Mouse (Mus musculus): ENCODE measurements around the gene Iqch. TPM values are rescaled to one million over a fixed set of nuclear protein-coding genes. Genes with fewer than 3 reads are reported as not detected.

Gene Iqch
- polyA plus RNA-seq, 1 experiment from 2014 or later, result 0.22 TPM

DNA sequence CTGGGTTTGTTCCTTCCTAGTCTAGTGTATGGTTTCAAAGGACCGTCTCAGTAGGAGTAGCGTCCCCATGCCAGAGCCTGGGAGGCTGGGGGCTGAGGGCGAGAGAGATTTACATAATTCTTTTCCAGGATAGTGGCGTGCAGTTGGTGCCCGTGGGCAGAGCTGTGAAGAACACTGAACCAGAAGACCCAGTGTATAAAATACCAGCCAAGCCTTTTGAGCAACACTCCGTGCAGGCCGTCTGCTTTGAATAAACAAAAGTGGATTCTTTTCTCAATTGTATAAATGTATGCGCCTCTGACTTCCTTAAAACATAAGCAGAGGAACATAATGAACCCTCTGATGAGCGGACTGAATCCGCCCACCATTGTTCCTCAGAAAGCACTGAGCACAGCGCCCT lies 30.6 kb upstream of the Iqch start:
- Histone ChIP-seq H3K4me3 (no peak overlapping the region), H3K27ac (replicated peaks) (no peak overlapping the region), H3K9me3 (no peaks in the 10 kb centered on the region), H3K4me2 (no peak overlapping the region), H3K36me3 (peaks cover 20% of the 10 kb centered on the region), H3K9ac (no peak overlapping the region), H3K4me1 (replicated peaks) (no peaks in the 10 kb centered on the region), H3K27me3 (no peaks in the 10 kb centered on the region)
- ATAC-seq (ENCODE audit: low FRiP score, low read depth), result no peak
- WGBS, result 30% methylated on average over 11 of the region's 11 CpGs

GRCm38 (mm10) chr9:63632045-63632444 lies 29.8 kb upstream of the Iqch start:
- no peaks in the 10 kb centered on the region for H3K4me1 ChIP-seq (replicated peaks)
- 53% methylated on average over 4 of the region's 4 CpGs for WGBS
- H3K4me3 ChIP-seq, result no peak overlapping the region
- H3K9ac ChIP-seq, result no peak overlapping the region
- no peaks in the 10 kb centered on the region for H3K27me3 ChIP-seq
- H3K9me3 ChIP-seq, result no peaks in the 10 kb centered on the region
- H3K36me3 ChIP-seq, result peaks cover 25% of the 10 kb centered on the region
- no peak overlapping the region for H3K4me2 ChIP-seq
- ATAC-seq (ENCODE audit: low FRiP score, low read depth), result no peak
- no peak overlapping the region for H3K27ac ChIP-seq (replicated peaks)

DNA sequence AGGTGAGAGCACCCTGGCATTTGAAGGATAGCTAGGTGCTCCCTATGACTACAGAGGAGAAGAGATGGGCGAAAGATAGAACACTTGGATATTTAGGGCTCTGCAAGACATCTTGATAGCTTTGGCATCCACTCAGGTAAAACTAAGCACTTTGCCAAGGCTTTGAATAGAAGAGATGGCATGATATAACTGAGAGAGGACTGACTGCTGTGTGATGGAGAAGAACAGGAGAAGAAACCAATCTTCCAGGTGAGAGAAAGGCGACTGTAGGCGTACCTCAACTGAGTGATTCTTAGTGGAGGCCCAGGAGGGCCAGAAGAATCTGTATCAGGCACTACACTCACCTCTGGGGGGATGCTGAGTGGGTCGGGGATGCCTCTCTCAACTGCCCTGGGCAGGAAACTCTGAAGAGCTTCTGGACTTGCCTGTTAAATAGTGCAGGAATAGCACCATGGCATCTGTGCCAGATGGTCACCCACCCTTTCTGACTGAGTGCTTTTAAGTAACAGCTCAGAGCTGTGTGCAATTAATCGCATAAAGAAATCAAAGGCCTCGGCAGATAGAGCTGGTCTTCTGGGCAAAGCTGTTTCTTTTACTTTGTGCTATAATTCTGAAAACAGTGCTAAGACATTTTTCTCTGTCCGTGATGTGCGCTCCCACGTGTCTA lies 22.9 kb upstream of the Iqch start:
- no peak overlapping the region for H3K4me3 ChIP-seq
- whole genome bisulfite sequencing, result 90% methylated on average over 9 of the region's 9 CpGs

GRCm38 (mm10) chr9:63623895-63624569 lies 21.7 kb upstream of the Iqch start:
- Histone ChIP-seq H3K27ac (replicated peaks) (no peak overlapping the region), H3K36me3 (peaks cover 18% of the 10 kb centered on the region; the same call in 1 of the 2 replicates), H3K4me2 (no peak overlapping the region), H3K27me3 (no peaks in the 10 kb centered on the region), H3K4me1 (replicated peaks) (no peaks in the 10 kb centered on the region), H3K9ac (no peak overlapping the region), H3K9me3 (no peaks in the 10 kb centered on the region), H3K4me3 (no peak overlapping the region)
- WGBS, result 83% methylated on average over 15 of the region's 15 CpGs
- ATAC-seq (ENCODE audit: low FRiP score, low read depth), result no peak

More for the DNA sequence above, 22.9 kb upstream of the Iqch start:
- no peak for ATAC-seq (ENCODE audit: low FRiP score, low read depth)
- H3K27me3 ChIP-seq, result no peaks in the 10 kb centered on the region
- H3K9me3 ChIP-seq, result no peaks in the 10 kb centered on the region
- no peak overlapping the region for H3K9ac ChIP-seq
- H3K36me3 ChIP-seq, result peaks cover 20% of the 10 kb centered on the region
- no peaks in the 10 kb centered on the region for H3K4me1 ChIP-seq (replicated peaks)
- H3K4me2 ChIP-seq, result no peak overlapping the region
- H3K27ac ChIP-seq (replicated peaks), result no peak overlapping the region

DNA sequence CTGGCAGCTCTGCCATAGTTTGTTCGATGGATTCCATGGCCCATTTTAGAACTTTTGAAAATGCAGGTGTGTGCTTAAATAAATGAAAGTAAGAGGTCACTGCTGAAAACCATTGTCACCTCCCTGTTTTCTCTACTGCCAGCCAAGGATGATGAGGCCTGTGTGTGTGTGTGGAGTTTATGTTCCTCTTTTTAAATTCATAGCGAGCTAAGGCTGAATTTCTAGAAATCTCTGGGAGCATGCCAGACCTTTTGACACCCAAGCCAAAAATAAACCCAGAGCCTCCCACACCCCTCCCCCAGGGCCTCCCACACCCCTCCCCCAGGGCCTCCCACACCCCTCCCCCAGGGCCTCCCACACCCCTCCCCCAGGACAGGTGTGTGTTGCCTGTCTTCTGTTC lies 15.7 kb upstream of the Iqch start:
- Histone ChIP-seq H3K36me3 (peaks cover 29% of the 10 kb centered on the region), H3K27ac (replicated peaks) (no peak overlapping the region), H3K9me3 (no peaks in the 10 kb centered on the region), H3K9ac (no peak overlapping the region), H3K4me2 (no peak overlapping the region), H3K4me3 (no peak overlapping the region), H3K27me3 (no peaks in the 10 kb centered on the region), H3K4me1 (replicated peaks) (peaks cover 10% of the 10 kb centered on the region)
- no peak for ATAC-seq (ENCODE audit: low FRiP score, low read depth)
- 99% methylated on average over 2 of the region's 2 CpGs for WGBS

GRCm38 (mm10) chr9:63614018-63614985 lies 12.0 kb upstream of the Iqch start:
- H3K9me3 ChIP-seq, result no peaks in the 10 kb centered on the region
- ATAC-seq (ENCODE audit: low FRiP score, low read depth), result no peak
- 86% methylated on average over 11 of the region's 11 CpGs for WGBS

DNA sequence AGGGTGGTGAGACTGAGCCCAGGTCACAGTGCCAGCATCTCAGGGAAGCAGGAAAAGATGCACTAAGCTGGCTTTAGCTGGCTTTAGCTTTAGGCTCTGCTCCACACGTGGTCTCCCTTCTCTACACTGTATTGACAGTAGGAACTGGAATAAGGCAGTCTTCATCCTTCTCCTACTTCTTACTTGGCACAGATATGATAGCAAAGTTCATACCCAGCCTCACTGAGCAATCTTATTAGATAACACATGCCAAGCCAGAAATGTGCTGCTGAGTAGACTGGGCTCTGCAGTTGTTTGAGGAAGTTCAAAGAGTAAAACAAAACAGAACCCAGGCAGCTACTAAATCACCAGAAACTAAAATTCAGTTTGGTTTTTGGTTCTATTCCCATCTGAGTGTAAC lies 11.3 kb upstream of the Iqch start:
- Histone ChIP-seq H3K4me3 (no peak overlapping the region), H3K4me1 (replicated peaks) (peaks cover 32% of the 10 kb centered on the region), H3K9ac (no peak overlapping the region), H3K27me3 (no peaks in the 10 kb centered on the region), H3K9me3 (no peaks in the 10 kb centered on the region), H3K36me3 (peaks cover 18% of the 10 kb centered on the region), H3K4me2 (0 out of 2 replicates have a peak overlapping the region, but pooled peaks have one; percentile 11), H3K27ac (replicated peaks) (no peak overlapping the region)
- ATAC-seq (ENCODE audit: low FRiP score, low read depth), result 0 out of 2 replicates have a peak, but pooled peaks have one; percentile 8
- 31% methylated on average over 1 of the region's 1 CpGs for WGBS

More at GRCm38 (mm10) chr9:63614018-63614985, 12.0 kb upstream of the Iqch start:
- no peaks in the 10 kb centered on the region for H3K27me3 ChIP-seq
- H3K4me3 ChIP-seq, result no peak overlapping the region
- H3K4me2 ChIP-seq, result no peak overlapping the region
- no peak overlapping the region for H3K9ac ChIP-seq
- peaks cover 26% of the 10 kb centered on the region for H3K36me3 ChIP-seq
- H3K27ac ChIP-seq (replicated peaks), result no peak overlapping the region
- H3K4me1 ChIP-seq (replicated peaks), result peaks cover 32% of the 10 kb centered on the region

- H3K27me3 ChIP-seq, result no peaks in the 10 kb centered on the region
- WGBS, result 44% methylated on average over 16 of the region's 16 CpGs
- no peak overlapping the region for H3K4me3 ChIP-seq
- no peak overlapping the region for H3K27ac ChIP-seq (replicated peaks)
- peak; percentile 78; the same call in 1 of the 2 replicates for ATAC-seq (ENCODE audit: low FRiP score, low read depth)
- H3K4me2 ChIP-seq, result 0 out of 2 replicates have a peak overlapping the region, but pooled peaks have one; percentile 11
- H3K4me1 ChIP-seq (replicated peaks), result peaks cover 32% of the 10 kb centered on the region
- H3K36me3 ChIP-seq, result peaks cover 13% of the 10 kb centered on the region
- H3K9me3 ChIP-seq, result no peaks in the 10 kb centered on the region
- H3K9ac ChIP-seq, result no peak overlapping the region
Measured at GRCm38 (mm10) chr9:63612565-63613515, 10.5 kb upstream of the Iqch start.

DNA sequence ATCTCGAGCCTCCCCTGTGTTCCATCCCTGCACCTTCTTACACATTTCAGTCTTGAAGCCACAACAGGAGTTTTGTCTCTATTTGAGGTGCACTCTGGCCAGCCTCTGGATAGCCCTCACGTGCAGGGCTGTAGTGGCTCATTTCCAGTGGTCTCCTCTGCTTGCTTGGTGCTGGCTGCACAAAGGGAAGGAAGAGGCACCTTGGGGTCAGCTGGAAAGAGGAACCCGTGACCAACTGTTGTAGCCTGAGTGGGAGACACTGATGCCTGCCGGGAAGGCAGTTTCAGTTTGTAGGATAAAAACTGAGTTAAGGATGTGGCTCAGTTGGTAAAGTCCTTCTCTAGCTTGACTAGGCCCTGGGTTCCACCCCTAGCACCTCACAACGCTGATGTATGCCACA lies 9.7 kb upstream of the Iqch start:
- Histone ChIP-seq H3K4me2 (no peak overlapping the region), H3K4me1 (replicated peaks) (peaks cover 32% of the 10 kb centered on the region), H3K9ac (no peak overlapping the region), H3K27me3 (no peaks in the 10 kb centered on the region), H3K4me3 (no peak overlapping the region), H3K27ac (replicated peaks) (no peak overlapping the region), H3K9me3 (no peaks in the 10 kb centered on the region), H3K36me3 (peaks cover 4% of the 10 kb centered on the region; the same call in 1 of the 2 replicates)
- 72% methylated on average over 5 of the region's 5 CpGs for WGBS
- no peak for ATAC-seq (ENCODE audit: low FRiP score, low read depth)

DNA sequence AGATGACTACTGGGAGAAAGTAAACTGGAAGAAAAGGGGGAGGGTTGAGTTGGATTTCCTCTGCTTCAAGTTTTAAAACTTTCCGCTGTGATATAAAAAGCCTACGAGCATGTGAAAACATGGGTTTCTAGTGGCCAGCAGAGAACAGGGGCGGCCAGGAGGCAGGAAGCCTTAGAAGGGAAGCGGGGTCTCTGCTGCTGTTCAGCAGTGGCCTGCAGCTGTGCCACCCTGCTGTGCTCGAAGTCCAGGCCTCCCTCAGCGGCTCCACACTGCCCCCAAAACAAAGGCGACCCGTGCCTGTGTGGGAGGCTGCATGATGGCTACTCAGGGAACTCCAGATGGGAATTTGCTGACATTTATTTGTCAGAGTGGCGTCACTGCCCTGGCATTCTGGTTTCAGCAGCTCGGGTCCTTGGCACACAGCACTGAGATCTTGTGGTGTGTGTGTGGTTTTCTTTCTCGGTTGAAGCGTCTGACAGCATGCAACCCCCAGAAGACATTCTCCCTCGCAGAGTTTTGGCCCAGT lies 8.6 kb upstream of the Iqch start:
- Histone ChIP-seq H3K4me3 (no peak overlapping the region), H3K27me3 (no peaks in the 10 kb centered on the region), H3K4me1 (replicated peaks) (peaks cover 32% of the 10 kb centered on the region), H3K9ac (peak overlapping the region; percentile 25; the same call in 1 of the 2 replicates), H3K4me2 (peak overlapping the region; percentile 26; the same call in 1 of the 2 replicates), H3K9me3 (no peaks in the 10 kb centered on the region), H3K27ac (replicated peaks) (peak overlapping the region; percentile 30), H3K36me3 (no peaks in the 10 kb centered on the region)
- peak; percentile 54; the same call in 1 of the 2 replicates for ATAC-seq (ENCODE audit: low FRiP score, low read depth)
- 17% methylated on average over 13 of the region's 13 CpGs for WGBS

- WGBS, result 85% methylated on average over 6 of the region's 6 CpGs
- Histone ChIP-seq H3K4me1 (replicated peaks) (peaks cover 32% of the 10 kb centered on the region), H3K27ac (replicated peaks) (no peak overlapping the region)
Measured at GRCm38 (mm10) chr9:63610231-63610630, 7.9 kb upstream of the Iqch start.

More at GRCm38 (mm10) chr9:63610231-63610630, 7.9 kb upstream of the Iqch start:
- no peaks in the 10 kb centered on the region for H3K27me3 ChIP-seq
- H3K4me2 ChIP-seq, result no peak overlapping the region
- no peaks in the 10 kb centered on the region for H3K36me3 ChIP-seq
- no peaks in the 10 kb centered on the region for H3K9me3 ChIP-seq
- no peak for ATAC-seq (ENCODE audit: low FRiP score, low read depth)
- no peak overlapping the region for H3K9ac ChIP-seq
- no peak overlapping the region for H3K4me3 ChIP-seq
